Mouse (Mus musculus) lung, postnatal 36 days (tissue): ENCODE measurements around the gene Zrsr2.

Experiments used
- DNase-seq: peaks from one replicate; pipeline ENCODE4 v3.0.0; 2022; ENCODE audit warnings: mixed read lengths

The Zrsr2 gene

DNA sequence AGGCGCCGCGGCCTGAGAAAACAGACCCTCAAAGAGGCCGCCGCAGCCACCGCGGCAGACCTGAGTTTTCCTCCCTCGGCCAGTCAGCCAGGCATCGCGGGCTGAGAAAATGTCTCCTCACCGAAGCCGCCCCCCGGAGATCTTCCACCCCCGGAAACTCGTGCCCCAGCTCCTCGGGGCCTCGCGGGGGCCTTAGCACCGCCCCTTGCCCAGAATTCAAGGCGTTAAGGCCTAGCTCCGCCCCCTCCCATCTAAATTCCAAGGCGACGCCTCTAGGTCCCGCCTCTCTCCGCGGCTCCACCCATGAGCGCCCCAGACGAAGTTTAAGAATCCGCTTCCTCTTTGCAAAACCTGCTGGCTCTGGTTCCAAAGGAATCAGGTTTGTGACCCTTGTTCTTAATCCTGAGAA is at the start of gene Zrsr2:
Gene Zrsr2 (minus strand): TSS at position 195 of the 409 bp plus-strand sequence.
- peak; percentile 90 for DNase-seq

DNA sequence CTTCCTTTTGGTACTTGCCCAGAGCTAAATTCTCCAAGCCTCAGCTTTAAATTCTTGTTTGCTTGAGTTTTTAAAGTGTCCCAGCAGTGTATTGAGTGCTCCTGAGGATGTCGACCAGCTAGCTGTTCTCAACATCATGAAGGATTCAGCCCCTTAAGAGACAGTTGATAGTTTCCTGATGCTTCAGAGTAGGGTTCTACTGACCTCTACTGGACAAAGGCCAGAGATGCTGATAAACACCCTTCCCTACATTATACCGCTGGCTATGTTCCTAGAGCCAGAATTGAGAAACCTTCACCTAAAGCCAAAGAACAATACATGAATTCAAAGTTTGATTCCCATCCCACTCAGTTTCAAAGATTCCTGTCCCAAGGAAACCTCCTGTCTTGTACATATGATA is 46.3 kb upstream of the Zrsr2 start:
- peak; percentile 49 for DNase-seq

DNA sequence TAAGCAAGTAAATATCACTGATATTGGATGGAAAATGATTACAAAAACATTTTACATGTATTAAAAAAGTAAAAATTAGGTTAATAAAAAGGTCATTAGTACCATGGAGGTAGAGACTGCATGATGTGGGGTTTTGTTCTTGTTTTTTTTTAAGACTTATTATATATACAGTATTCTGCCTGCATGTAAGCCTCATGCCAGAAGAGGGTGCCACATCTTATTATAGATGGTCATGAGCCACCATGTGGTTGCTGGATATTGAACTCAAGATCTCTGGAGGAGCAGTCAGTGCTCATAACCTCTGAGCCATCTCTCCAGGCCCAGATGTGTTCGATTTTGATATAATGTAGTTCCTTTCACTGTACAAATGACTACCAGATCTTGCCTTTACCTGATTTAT is 41.4 kb upstream of the Zrsr2 start:
- peak; percentile 25 for DNase-seq

GRCm38 (mm10) chrX:163996754-163997153 is 38.3 kb upstream of the Zrsr2 start:
- DNase-seq = no peak

DNA sequence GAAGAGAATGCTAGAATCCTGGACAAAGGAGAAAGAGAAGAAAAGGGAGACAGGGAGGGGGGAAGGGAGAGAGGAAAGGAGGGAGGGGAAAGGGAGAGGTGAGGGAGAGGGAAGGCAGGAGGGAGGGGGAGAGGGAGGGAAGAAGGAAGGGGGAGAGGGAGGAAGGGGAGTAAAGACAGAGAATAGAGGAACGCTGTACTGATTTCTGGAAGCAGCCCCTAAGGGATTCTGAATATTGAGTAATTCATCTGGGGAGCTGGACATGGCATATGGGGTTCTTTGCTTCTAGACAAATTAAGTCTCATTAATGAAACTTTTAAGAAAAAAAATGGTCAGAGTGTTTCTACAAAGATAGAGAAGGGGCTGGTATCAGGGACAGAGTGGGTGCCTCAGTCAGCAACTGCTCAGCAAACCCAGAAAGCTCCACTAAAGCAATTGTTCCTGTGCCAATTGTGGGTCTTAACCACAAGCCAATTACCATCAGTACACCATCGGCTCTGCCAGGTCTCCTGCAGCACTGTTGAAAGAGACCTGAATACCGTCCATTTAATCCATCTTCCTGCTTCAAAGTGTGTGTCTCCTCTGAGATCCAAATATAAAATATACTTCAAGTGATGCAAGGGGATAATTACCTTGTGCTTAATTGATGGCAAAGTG is 29.4 kb upstream of the Zrsr2 start:
- no peak for DNase-seq

GRCm38 (mm10) chrX:163982129-163982528 is 23.7 kb upstream of the Zrsr2 start:
- no peak for DNase-seq

- DNase-seq = no peak
These were observed 23.0 kb upstream of the Zrsr2 start for GRCm38 (mm10) chrX:163981500-163981899.

- no peak for DNase-seq
These were observed 22.6 kb upstream of the Zrsr2 start for GRCm38 (mm10) chrX:163981092-163981491.

- peak; percentile 69 for DNase-seq
These were observed 526 bp downstream of the Zrsr2 start for GRCm38 (mm10) chrX:163957803-163958466.

GRCm38 (mm10) chrX:163957381-163957780 is 1.1 kb downstream of the Zrsr2 start:
- no peak for DNase-seq

DNA sequence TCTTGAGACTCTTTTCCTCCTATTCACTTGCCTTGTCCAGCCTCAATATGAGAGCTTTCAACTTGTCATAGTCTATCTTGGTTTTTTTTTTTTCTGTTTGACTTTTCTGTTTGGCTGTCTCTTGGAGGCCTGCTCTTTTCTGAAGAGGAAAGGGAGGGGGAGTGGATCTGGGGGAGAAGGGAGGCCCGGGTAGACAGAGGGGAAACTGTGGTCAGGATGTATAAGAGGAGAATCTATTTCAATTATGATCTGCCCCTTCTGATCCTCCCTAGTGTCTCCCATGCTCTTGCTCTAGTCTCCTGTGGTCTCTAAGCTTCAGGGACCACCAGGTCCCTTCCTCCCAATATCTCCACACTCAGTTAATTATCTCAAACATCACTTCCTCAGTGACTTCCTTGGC is 6.8 kb downstream of the Zrsr2 start:
- DNase-seq = no peak

GRCm38 (mm10) chrX:163944381-163944780 is 14.1 kb downstream of the Zrsr2 start:
- DNase-seq = no peak

- DNase-seq = peak; percentile 5
These were observed 19.9 kb downstream of the Zrsr2 start for GRCm38 (mm10) chrX:163938587-163938986.

GRCm38 (mm10) chrX:163934731-163935130 is 23.7 kb downstream of the Zrsr2 start:
- no peak for DNase-seq

- DNase-seq = no peak
These were observed 28.9 kb downstream of the Zrsr2 start for GRCm38 (mm10) chrX:163929550-163929949.

DNA sequence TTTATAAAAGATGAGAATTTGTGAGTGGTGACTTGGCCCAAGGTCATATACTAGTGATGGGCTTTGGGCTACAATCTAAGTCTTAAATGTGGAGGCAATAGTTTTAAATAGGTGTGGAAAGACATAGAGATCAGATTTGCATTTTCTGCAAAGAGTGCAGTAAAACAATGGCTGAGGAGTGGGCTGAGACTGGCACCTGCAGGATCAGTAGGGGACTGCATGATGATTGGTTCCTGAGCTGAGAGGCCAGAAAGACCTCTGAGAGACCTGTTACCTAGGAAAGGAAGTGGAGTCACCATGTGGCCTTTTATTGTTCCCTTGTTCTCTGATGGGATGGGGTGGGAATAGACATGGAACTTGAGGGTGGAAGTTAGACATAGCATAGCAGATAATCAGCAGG is 45.7 kb downstream of the Zrsr2 start:
- peak; percentile 12 for DNase-seq

DNA sequence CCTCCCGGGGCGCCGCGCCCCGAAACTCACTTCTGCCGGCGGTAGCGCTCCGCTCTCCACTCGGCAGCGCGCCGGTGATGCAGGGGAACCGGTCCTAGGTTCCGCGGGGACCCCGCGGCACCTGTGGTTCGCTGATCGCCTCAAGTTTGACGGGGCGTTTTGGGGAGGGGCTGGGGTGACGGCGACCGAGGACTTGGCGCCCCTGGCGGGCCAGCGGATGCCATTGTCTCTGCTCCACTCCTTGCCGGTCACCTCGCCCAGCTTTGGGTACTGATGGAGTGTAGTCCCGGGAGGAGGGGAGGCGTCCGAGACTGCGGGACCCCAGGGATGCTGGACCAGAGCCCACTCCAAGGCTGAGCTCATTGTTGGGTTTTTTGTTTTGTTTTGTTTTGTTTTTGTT is 49.1 kb downstream of the Zrsr2 start:
- DNase-seq = peak; percentile 29

DNA sequence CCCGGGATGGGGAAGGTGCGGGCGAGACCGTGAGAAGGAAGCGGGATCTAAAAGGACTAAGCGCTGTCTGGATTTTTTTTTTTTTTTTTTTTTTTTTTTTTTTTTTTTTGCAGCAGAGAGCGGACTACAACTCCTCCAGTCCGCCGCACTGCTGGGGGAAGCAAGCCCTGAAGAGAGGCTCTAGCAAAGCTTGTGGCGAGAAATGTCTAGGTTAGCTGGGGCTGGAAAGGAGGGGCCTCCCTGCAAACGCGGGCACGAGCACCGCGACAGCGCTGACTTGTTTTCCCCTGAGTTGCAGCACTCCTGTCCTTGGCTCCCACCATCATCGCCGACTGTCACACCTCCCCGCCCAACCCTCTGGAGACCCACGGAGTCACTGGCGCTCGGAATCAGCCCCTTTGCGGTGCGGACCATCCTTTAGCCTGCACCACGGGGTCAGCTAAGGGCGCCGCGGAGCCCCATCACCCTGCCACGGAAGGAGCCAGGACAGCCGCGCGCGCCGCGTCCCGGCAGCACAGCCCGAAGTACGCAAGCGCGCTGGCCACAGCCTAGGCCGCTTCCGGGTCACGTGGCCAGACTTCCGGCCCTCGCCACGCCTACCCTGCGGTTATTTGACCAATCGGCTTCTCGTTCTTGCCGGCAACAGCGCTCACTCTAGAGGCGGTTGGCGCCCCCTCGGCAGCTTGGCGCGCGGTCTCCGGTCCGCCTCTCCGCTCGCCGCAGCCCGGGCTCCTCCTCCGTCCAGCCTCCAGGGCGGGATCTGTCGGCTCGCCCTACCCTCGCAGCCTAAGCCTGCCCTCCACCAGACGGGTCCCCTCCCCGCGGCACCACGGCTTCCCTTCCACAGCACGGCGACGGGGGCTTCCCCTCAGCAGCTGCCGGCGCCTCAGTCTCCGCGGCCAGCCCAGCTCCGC is 49.9 kb downstream of the Zrsr2 start, which contains the start of gene Ap1s2:
Gene Ap1s2 (plus strand): TSS at position 681 of the 914 bp plus-strand sequence.
- DNase-seq = peak; percentile 96

- DNase-seq = peak; percentile 12
These were observed 50.5 kb downstream of the Zrsr2 start for GRCm38 (mm10) chrX:163908003-163908336.

GRCm38 (mm10) chrX:163906861-163907260 is 51.6 kb downstream of the Zrsr2 start:
- DNase-seq = no peak

DNA sequence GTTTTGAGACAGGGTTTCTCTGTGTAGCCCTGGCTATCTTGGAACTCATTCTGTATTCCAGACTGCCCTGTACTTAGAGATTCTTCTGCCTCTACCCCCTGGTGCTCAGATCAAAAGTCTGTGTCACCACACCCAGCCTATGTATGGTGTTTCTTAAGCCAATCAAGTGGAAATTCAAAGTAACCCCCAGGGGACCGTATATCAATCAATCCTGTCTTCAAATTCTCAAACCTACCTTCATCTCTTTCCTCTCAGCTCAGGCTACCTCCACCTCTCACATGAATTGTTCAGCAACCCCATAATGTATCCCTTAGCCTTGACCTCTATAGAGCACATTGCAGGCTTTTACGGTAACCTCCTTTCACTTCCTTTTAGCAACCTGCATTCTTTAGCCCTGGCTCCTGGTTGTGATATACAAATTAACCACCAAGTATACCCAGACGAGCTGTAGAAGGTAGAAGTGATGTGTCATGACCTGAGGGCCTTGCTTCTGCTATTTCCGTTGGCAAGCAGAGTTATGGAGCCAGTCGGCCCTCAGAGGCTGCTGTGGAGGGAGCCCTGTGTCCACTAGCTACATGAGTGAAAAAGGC is 58.9 kb downstream of the Zrsr2 start:
- DNase-seq = peak; percentile 11

- DNase-seq = no peak
These were observed 61.1 kb downstream of the Zrsr2 start for GRCm38 (mm10) chrX:163897354-163897753.

DNA sequence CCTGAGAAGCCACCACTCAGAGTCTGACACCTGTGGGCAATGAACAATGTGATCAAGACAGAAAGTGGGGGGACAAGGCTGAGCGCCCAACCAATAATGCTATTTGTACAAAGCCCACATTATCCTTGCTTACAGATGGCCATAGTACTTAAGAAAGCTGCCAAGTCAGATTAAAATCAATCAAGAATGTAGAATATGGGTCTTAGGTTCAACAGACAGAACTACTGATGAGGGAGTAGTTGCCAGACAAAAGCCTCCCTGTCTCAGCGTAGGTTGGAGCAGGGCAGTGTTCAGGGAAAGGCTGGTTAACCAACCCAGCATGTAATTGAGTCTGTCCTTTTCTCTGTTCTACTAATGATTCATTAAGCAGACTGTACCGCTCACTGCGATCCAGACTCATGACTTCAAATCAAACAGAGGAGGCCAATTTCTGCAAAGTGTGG is 72.9 kb downstream of the Zrsr2 start:
- no peak for DNase-seq
